Mouse (Mus musculus) ovary, postnatal 10 days (tissue): ENCODE results near the gene Gm10057.
"Not testable (repeated sequence)": the region's sequence is repeated elsewhere in the genome, so short reads cannot be mapped to it uniquely, and the experiment has no call there.

Experiments used
- DNase-seq: peaks from one replicate; pipeline ENCODE4 v3.0.0; 2022; ENCODE audit warnings: low spot score

The Gm10057 gene

DNA sequence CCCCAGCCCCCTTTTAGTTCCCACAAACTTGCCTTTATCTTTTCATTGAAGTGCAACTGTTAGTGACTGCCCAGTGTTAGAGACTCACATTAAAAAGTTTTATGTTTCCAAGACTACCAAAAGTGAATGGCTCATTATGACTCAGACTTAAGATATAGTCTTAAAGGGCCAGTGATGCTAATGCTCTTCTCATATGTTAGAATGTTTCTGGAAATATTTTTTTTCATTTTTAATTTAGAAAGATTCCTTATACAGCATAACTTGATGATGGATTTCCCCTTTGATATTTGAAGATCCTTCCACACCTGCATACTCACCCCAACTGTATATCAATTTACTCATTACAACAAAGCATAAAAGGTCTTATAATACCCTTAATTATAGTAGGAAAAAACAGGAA, at the start of gene Gm10057:
Gene Gm10057 (minus strand): TSS at position 101 of the 400 bp plus-strand sequence.
- DNase-seq, result not testable (repeated sequence)

DNA sequence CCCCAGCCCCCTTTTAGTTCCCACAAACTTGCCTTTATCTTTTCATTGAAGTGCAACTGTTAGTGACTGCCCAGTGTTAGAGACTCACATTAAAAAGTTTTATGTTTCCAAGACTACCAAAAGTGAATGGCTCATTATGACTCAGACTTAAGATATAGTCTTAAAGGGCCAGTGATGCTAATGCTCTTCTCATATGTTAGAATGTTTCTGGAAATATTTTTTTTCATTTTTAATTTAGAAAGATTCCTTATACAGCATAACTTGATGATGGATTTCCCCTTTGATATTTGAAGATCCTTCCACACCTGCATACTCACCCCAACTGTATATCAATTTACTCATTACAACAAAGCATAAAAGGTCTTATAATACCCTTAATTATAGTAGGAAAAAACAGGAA, 21.1 kb downstream of the Gm10057 start, which contains the start of gene 4921511M17Rik:
Gene 4921511M17Rik (minus strand): TSS at position 101 of the 400 bp plus-strand sequence.
- not testable (repeated sequence) for DNase-seq

DNA sequence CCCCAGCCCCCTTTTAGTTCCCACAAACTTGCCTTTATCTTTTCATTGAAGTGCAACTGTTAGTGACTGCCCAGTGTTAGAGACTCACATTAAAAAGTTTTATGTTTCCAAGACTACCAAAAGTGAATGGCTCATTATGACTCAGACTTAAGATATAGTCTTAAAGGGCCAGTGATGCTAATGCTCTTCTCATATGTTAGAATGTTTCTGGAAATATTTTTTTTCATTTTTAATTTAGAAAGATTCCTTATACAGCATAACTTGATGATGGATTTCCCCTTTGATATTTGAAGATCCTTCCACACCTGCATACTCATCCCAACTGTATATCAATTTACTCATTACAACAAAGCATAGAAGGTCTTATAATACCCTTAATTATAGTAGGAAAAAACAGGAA, 42.3 kb downstream of the Gm10057 start, which contains the start of gene Samt1:
Gene Samt1 (minus strand): TSS at position 101 of the 400 bp plus-strand sequence.
- DNase-seq, result not testable (repeated sequence)
